Mouse (Mus musculus) adrenal gland, postnatal 4 days (tissue): ENCODE measurements at regions not wholly inside any gene's neighbourhood (a gene's known extent, or its start where the extent isn't known, plus 50 kb on each side); places are given as distances from the start of the nearest gene placed in this dataset.

Experiments used
- DNase-seq, 2 experiments: peaks; one replicate each; pipeline ENCODE4 v3.0.0; 2021 to 2022; ENCODE audit warnings: low spot score in 2 of 2, mixed read lengths in 2 of 2

DNA sequence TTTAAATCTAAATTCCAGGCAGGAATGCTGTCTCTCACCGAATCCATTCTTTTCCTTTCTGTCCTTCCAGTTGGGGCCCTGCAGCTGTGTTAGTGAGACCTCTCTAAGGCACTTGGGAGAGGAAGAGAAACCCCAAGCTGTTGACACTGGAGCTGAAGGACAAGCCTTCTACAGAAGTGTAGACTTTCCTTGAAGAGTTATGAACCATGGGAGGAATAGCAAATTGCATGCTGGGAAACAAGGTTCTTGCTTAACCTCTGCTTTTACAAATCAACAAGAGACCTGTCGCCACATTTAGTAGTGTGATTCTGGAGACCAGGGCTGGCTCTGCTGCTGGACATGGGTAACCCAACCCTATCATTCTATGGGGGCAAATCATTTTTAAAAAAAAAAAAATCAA is 200.8 kb upstream of the Sash1 start:
- no peak for DNase-seq

DNA sequence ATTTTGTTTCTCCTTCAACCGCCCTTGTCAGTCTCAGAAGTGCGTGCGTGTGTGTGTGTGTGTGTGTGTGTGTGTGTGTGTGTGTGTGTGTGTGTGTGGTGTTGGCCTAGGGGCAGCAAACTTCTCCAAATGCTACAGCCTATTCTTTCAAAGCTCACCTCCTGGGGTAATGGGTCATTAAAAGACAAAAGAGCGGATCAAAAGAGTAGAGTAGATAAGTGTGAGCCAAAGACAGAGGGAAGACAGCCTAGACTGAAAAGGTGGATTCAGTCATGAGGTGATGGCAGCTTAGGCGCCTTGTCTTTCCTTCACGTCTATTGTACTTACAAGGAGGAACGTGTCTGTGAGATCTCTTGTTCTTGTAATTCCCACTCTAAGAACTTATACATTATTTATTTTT is 199.6 kb upstream of the Sash1 start:
- DNase-seq, result no peak

DNA sequence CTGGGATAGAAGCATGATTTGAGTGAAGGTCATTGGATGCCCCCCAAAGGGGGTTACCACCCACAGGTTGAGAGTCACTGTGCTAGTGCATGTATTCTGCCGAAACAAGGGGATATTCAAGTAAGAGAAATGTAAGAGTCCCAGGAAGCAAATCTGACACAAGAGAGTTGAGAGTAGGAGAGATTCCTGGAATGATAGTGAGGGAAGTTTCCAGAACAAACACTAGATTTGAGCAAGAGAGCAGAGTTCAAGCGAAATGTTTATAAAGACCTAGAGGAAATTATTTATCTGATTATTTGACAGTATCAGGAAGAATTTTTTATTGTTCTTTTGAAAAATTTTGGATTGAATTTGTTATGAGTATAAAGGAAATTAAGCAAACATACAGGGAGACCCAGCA is 189.0 kb upstream of the Sash1 start:
- no peak for DNase-seq

DNA sequence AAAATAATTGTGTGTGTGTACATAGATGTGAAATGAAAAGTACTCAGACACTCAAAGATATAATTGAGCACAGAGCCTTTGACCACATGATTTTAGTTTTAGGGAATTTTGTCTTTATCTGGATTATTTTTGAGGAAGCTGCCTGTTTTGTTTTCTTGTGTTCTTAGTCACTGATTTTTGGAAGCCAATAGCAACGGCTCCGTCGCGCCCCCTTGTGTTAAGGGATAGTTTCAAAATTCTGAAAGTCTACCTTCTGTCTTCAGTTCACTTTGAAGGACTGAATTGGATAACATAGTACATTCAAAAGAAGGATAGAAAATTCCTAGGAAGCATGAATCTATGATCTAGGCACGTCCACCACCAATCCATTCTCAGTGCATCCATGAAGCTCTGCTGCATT is 185.8 kb upstream of the Sash1 start:
- DNase-seq, result peak; percentile 5 to 9

DNA sequence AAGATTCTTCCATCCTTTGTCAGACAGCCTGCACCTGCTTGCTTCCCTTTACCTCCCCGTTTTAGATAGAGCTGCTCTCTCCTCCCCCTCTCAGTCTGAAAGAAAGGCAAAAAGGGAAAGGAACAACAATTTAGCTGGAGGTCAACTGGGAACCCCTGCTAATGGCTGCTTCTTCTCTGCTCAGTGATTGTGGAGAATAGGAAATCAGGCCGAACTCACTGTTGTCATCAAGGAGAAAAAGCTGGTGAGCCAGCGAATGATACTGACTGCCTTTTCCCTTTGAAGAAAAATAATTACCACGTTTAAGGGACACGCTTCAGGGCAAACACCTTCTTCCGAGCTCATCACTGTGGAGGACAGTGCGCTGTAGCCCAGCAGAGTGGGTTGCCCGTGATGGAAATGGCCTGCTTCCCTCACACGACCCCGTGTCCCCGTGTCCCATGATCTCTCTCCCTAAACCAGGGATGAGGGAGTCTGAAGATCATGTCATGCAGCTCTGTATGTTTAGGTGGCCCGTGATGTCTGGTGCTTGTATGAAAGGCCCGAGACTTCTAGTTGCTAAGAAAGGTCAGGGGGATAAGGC is 183.8 kb upstream of the Sash1 start:
- DNase-seq, result no peak

DNA sequence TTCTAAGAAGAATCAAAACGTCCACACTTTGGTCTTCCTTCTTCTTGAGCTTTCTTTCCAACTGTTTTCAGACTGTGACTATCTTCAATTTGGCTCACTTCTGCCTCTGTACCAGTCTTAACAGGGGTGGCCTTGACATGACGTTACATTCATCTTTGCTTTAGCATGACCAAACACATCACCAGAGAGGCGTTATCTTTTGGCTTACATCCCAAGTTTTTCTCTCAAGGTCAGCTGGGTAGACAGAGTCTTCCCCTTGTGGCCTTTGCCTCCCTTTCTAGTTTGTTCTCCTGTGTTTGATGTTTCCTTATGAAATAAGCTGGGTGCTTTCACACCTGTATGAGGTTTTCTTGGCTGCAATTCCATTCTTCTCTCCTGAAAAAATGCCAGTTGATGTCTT is 180.7 kb upstream of the Sash1 start:
- no peak for DNase-seq

DNA sequence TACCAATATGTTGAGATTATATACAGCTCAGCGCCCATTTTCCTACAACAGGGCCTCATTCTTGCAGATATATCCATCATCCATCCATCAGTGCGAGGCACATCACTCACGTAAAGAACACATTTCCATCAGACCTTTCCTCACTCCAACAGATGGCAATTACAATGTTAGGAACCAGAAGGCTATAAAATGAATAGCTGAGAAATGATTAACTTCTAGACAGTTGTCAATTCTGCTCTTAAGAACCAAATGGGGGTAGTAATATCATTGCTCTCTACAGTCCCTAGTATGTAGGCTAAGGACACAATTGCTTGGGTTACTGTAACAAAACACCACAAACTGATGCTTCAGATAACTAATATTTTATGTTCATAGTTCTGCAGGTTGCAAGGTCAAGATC is 176.1 kb upstream of the Sash1 start:
- DNase-seq, result no peak

DNA sequence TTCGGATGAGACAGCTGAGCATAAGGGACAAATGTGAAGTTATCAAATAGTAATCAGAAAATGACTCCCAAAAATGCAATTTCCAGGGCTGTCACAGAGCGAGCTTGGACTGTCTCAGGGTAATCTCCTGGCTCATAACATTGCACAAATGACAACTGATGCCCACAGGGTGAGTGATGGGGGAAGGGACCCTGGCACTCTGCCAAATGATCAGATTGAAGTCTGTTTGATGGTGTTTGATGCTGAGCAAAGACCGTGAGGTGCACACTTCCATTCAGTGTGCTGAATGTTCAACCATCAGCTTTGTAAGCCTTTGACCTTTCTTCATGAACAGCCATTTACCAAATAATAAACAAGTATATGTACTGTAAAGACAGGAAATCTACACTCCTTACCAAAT is 169.4 kb upstream of the Sash1 start:
- DNase-seq, result no peak

- no peak for DNase-seq
Observed at GRCm38 (mm10) chr10:9053371-9053770, 167.5 kb upstream of the Sash1 start.

- DNase-seq, result no peak
Observed at GRCm38 (mm10) chr10:9047341-9047740, 161.5 kb upstream of the Sash1 start.

DNA sequence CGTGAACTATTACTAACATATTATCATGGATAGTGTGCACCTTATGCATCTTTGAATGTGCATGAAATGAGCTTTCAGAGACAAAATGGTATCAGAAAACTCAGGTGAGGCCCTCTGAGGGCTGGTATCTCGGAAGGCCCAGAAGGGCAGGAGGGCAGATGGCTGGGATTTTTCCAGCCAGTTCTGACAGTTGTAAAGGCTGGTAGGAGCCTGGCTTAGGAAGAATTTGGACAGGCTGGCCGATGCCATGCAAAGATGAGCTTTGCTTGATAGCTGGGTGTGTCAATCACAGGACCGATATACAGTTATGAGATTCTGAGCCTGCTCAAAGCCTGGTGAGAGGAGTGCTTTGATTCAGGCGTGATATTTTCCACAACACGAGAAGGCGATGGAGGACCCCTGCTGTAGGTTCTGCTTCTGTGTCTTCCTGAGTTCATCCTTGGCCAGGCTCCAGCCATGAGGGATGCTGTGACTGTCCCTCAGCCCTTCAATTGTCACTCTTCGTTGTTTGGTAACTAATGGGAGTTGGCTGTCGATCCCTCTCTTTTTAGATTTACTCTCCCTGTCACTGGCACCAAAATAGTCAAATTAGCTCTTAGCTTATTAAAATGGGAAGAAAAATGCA is 159.0 kb upstream of the Sash1 start:
- no peak for DNase-seq

GRCm38 (mm10) chr10:9043507-9043906 is 157.6 kb upstream of the Sash1 start:
- DNase-seq, result no peak

- DNase-seq, result no peak
Observed at GRCm38 (mm10) chr10:9030486-9030885, 144.6 kb upstream of the Sash1 start.

- no peak for DNase-seq
Observed at GRCm38 (mm10) chr10:9029506-9029905, 143.6 kb upstream of the Sash1 start.

DNA sequence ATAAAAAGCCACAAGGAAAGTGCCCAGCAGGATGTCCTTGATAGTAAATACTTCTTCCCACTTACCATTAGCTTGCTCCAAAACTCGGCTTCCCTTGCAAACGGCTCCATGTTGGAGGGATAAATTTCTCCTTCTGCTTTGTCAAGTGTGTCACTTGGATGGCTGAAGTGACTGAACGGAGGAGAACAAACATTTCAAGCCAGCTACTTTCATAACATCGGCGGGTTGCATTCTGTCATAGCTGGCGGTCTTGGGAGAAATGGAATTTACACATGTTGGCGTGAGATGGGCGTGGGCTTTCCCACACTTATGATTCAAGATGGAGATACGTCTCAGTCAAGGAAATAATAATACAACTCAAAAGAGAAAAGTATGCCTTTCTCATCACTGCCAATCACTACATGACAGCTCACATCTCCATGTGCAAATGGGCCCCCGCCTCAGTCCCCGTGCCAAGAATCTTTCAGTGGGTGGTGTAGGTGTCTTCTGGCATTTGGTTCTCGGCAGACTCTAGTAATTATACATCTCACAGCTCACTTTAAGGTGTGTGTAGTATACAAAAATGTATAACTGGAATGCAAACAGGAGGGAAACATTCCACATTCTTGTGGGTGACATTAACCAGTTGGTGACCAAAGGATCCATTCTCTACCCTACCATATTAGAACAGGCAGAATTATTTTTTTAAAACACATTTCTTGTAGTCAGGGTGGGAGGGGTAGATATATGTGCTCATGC is 141.4 kb upstream of the Sash1 start:
- no peak for DNase-seq

DNA sequence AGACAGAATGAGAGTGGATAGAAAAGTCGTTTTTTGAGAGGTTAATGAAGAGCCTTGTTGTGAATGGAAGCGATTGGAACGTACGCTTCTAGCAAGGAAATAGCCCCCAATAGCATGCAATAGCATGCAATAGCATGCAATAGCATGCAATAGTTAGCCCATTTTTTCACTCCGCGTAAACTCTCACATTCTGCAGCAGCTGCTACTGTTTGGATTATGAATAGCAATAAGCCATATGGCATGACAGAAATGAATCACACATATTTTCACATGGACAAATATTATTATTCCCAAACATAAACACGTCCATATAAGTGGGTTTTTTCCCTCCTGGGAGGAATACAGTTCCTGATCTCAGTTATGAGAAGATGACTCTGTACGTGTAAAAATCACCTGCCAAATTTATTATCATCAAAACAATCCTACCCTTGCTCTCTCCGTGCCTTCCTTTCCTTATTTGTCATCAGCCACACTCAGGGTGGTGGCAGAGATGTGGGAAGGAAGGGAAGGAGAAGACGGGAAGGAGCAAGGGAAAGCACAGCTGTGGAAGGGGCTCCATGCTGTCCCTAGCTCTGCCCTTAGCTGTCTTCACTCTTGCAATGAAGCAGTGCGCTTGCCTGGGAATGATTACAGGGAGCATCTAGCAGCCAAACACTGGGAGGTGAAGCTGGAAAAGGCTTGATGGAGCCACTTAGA is 129.1 kb upstream of the Sash1 start:
- no peak for DNase-seq

DNA sequence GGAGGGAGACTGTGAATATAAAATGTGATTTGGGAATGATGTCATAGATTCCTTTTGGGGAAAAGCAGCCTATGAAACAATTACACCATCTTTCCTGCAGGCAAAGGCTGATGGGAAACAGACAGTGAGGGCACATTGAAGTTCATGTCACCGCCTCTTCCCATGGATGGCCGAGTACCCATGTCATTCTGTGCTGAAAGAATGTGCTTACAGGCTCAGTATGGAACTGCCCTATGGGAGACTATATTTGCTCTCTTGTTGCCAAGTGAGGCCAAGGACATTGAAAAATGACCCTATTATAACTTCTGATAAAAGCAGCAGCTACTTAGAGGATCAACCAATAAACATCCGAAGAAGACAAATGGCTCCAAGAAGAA is 127.7 kb upstream of the Sash1 start:
- DNase-seq, result no peak

DNA sequence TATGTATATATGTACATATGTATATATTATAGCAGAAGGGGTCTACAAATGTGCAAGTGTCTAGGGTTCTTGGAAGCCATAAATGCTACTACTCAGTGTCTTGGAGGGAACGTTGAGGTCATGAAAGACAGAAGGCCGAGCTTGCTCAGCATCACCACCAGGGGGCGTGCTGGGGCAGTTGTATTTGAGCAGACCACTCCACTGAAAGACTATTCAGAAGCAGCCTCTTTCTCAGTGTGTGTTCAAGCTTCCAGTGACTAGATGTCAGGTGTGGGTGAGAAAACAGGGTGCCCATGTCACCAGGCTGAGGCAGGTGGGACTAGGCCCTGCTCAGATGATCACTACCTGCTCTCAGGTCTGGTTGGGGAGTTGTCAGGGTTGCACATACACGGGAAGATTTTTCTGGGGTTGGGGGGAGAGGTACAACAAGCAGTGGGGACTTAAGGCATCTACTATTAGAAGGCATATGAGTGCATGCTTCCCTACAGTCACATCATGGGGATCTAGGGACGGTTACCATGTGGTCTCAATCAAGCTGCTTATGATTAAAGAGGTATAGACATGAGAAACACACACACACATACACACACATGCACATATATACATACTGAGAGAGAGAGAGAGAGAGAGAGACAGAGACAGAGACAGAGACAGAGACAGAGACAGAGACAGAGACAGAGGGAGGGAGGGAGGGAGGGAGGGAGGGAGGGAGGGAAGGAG is 127.1 kb upstream of the Sash1 start:
- peak; percentile 53 to 59 for DNase-seq

GRCm38 (mm10) chr10:9011906-9012305 is 126.0 kb upstream of the Sash1 start:
- DNase-seq, result no peak

GRCm38 (mm10) chr10:9010191-9010590 is 124.3 kb upstream of the Sash1 start:
- DNase-seq, result no peak

DNA sequence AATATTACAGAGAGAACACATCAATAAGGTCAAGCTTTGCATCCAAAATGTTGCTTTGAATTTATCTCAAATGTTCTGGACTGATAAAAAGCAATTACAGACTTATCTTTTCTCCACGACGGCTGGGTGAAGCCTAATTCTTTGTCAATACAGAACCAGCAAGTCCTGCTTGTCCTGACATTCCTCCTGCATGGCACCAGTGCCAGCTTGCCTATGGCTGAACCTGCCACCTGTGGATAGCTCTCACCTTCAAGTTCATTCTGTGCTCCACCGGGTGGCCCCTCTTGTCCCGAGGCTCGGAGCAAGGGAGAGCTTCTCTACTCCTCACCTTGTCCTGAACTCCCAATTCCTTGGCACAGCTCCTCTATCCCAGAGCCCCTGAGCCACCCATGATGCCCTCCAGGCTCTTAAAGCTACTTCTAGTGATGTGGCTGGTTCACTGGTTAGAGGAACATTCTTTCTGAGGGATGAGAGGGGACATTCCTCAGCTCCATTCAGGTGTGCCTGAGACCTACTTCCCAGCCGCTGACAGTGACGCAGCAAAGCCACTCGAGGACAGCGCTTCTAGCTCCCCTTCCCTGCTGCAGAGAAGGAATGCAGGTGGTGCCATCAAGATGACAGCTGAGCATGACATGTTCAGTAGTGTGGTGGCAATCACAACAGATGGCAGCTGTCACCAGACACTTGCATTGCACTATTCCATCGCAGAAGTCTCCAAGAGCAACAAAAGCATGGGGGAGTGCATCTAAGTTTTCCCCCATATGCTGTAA is 119.5 kb upstream of the Sash1 start:
- no peak for DNase-seq
